In genomic region chr2:118899981-118900825, GRCm38 (mm10) we compare ENCODE assay signal across 8 mouse cellular contexts. TPM values are rescaled to one million over a fixed set of nuclear protein-coding genes. Genes with fewer than 3 reads are reported as not detected.
DNase-seq lines count a peak whose midpoint lies in the region; ATAC-seq lines count a peak whose summit lies in the region.

TSS of gene Bahd1 (plus strand) at chr2:118900377.

- DNase-seq in ovary, postnatal 36 days (ENCODE audit: low spot score) = peak; percentile 38
- no peak for DNase-seq in ovary, postnatal 14 days (ENCODE audit: low spot score)
- DNase-seq in cerebellum, adult 8-10 months = peak; percentile 46
- DNase-seq in gonadal fat pad, adult 2 months (ENCODE audit: low read depth) = no peak
- peak; percentile 47 for DNase-seq in kidney, adult 9 months
- DNase-seq in liver, embryonic 11.5 days (ENCODE audit: low spot score) = peak; percentile 63
- peak; percentile 64 for DNase-seq in neural tube, embryonic 10.5 days (ENCODE audit: extremely low spot score, low spot score)

- peak within 1 kb of the TSS; percentile 93 for H3K27ac ChIP-seq in liver, embryonic 11.5 days (ENCODE audit: low read depth, low read length)

- ATAC-seq in liver, embryonic 11.5 days (replicated peaks; ENCODE audit: low FRiP score) = no peak
- ATAC-seq in activated CD4-positive, CD25-positive, alpha-beta regulatory T cell, adult 4 months = no peak

- peaks cover 56% of the 10 kb centered on the region for H3K27me3 ChIP-seq in liver, embryonic 11.5 days (replicated peaks; ENCODE audit: control insufficient read depth, insufficient read depth, low read length)

- under 1% methylated on average over 32 of the region's 32 CpGs for WGBS in liver, embryonic 11.5 days

- H3K4me2 ChIP-seq in liver, embryonic 11.5 days = peak within 1 kb of the TSS; percentile 100

- H3K9ac ChIP-seq in liver, embryonic 11.5 days (ENCODE audit: low read depth, low read length) = peak within 1 kb of the TSS; percentile 92

- peaks cover 59% of the 10 kb centered on the region for H3K4me1 ChIP-seq in liver, embryonic 11.5 days (replicated peaks; ENCODE audit: control insufficient read depth, insufficient read depth, low read length)

- H3K36me3 ChIP-seq in liver, embryonic 11.5 days (ENCODE audit: control insufficient read depth, insufficient read depth, low read length) = no peaks in the 10 kb centered on the region

- H3K9me3 ChIP-seq in liver, embryonic 11.5 days (ENCODE audit: control insufficient read depth, low read length) = no peaks in the 10 kb centered on the region

- H3K4me3 ChIP-seq in liver, embryonic 11.5 days (ENCODE audit: low read depth, low read length) = peak within 1 kb of the TSS; percentile 97

RNA-seq across cellular contexts. Expression of gene Bahd1, which starts in this region (rescaled TPM):
- 22.9 and 29.9 TPM in 2 replicates for polyA plus RNA-seq in gonadal fat pad, adult 2 months (2012; rRNA removed)
- 1.7 and 1.9 TPM in 2 replicates for polyA plus RNA-seq in liver, embryonic 11.5 days (2014; fragmentation: Nextera tagmentation; extraction: Ambion mirVana)
- 1 to 10 TPM; 3.6 TPM for polyA plus RNA-seq in activated CD4-positive, CD25-positive, alpha-beta regulatory T cell, adult 4 months (2017; shearing (Covaris generic))

Comparison
In these comparisons a context has a peak if more than half of its experiments do, and no peak if none do; other contexts are left out.
1. DNase-seq: peak in ovary, postnatal 36 days (single experiment), cerebellum, adult 8-10 months (single experiment), kidney, adult 9 months (single experiment), liver, embryonic 11.5 days (single experiment) and neural tube, embryonic 10.5 days (single experiment); none in ovary, postnatal 14 days (single experiment) and gonadal fat pad, adult 2 months (single experiment).